Mouse (Mus musculus) 3T3-L1 (cell line): Measurements from ENCODE around the gene Dhrs1.

ENCODE experiments used
- DNase-seq: peaks from one replicate; pipeline ENCODE4 v3.0.0-alpha.2; 2015; ENCODE audit warnings: low read depth, low spot score

The Dhrs1 gene

DNA sequence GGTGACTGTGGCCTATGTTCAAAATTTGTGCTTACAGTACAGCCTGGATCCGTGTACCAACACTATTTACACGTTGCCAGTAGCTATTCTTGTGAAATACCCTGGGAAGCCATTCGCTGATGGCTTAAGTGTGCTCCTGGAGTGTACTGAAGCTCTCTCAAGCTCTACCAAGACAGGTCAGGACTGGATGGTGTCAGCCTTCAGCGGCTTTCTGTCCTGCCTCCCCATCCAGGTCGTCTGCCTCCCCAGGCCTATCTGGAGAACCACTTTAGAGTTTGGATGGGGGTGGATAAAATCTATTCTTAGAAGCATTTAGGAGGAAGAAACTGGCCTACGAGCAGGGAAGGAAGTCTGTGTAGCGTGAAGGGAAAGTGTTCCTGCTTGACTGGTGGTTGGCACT, 17.7 kb upstream of the Dhrs1 start:
- DNase-seq, result no peak

DNA sequence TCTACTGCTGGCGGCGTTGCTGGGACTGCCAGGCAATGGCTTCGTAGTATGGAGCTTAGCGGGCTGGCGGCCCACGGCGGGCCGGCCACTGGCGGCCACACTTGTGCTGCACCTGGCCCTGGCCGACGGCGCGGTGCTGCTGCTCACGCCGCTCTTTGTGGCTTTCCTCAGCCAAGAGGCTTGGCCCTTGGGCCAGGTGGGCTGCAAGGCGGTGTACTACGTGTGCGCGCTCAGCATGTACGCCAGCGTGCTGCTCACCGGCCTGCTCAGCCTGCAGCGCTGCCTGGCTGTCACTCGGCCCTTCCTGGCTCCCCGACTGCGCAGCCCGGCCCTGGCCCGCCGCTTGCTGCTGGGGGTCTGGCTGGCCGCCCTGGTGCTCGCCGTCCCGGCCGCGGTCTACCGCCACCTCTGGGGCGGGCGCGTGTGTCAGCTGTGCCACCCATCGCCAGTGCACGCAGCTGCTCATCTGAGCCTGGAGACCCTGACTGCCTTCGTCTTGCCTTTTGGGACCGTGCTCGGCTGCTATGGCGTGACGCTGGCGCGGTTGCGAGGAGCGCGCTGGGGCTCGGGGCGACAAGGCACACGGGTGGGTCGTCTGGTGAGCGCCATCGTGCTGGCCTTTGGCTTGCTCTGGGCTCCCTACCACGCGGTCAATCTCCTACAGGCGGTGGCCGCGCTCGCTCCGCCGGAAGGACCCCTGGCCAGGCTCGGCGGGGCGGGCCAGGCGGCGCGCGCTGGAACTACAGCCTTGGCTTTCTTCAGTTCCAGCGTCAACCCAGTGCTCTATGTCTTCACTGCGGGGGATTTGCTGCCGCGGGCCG, 16.7 kb upstream of the Dhrs1 start:
- no peak for DNase-seq

DNA sequence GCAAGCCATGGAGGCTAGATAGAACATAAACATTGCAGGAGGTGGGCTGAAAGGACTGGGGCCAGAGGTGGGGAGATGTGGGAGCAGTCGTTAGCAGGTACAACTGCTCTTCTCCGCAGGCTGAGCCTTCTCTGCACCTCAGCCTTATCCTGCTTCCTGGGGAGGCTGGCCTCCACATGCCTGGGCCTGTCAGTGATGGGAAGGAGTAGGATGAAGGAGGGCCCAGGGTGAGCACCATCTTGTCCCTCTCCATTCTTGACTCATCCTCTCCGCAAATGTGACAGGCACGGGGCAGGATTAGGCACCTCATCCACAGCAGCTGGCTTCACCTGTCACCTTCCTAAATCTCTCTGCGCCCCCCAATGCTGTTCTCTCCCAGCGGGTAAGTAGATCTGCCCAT, 15.7 kb upstream of the Dhrs1 start, which contains the start of gene Ltb4r2:
Gene Ltb4r2 (plus strand): TSS at position 266 of the 400 bp plus-strand sequence.
- no peak for DNase-seq

DNA sequence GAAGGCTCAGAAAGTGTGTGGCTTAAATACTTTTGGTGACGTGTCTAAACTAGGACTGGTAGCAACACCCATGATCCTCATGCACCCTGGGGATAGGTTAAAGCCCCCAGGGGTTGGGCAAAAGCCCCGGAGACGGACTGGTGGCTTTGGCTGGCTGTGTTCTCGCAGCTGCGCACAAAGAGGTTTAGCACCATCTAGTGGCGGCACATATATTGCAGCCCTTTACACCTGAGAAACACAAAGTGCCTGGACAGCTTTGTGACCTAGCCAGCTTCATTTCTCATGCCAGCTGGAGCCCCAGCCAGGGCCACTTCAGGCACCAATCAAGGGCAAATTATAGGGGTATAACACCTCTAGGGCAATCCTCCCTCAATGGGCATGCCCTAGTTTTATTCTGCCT, 14.7 kb upstream of the Dhrs1 start:
- DNase-seq, result peak; percentile 85

DNA sequence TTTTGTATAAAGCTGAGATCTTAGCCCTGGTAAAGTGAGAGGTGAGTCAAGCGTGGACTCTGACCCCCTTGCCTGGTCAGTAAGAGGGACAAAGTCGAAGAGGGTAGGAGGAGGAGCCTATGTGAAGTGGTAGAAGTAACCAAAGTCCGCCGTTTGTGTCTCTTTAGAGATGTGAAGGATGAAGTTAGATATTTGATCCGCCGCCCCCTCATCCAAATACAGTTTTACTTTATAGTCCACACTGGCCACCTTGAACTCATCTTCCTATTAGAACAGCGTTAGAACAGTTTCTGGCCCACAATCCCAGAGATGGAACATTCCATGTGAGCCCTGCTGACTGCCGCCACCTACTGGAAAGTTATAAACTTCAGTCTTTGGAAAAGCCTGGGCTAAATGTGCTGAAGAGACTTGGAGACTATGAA, 12.9 kb upstream of the Dhrs1 start, which contains the start of gene Cideb:
Gene Cideb (minus strand): TSS at position 96 of the 422 bp plus-strand sequence.
- peak; percentile 76 for DNase-seq

DNA sequence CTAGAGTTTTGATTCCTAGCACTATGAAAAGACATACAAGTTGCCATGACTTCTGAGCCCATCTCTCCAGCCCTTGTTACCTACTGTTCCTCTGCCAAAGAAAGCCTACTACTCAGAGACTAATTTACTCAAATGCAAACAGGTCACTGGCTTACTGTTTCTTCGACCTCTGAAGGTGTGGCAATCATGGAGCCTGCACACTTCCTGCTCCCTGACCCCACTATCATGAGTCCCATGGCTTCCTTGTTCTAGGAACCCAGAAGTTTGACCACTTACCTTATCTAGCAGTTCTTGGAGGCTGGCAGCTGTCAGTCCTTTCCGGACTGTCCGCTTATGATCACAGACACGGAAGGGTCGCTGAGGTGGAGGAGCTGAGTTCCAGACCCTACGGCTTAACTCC, 12.1 kb upstream of the Dhrs1 start:
- DNase-seq, result no peak

DNA sequence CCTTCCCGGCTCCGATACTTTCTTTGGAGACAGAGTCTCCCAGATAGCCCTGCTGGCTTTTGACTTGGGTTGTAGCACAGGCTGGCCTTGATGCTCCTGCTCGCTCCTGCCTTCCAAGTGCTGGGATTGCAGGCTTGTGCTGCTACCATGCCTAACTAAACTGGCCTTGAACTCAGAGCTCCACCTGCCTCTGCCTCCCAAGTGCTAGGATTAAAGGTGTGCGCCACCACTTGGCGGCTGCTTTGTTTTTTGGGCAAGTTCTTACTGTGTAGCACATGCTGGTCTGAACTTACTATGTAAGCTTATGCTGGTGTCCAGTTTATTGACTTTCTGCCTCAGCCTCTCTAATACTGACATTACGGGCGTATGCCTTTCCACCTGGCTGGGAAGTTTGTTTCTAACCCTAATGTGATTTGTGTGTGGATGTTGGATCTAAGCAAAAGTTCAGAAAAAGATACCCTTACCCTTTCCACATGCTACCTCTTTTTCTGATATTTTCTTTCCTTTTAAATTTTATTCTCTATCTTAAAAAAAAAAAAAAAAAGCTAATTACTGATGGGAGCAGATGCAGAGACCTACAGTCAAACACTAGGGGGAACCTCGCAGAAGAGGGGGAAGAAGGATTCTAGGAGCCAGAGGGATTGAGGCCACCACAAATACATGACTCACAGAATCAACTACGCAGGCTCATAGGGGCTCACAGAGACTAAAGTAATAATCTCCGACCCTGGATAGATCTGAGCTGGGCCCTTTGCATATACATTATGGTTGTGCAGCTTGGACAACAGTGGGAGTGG, 1.8 kb upstream of the Dhrs1 start:
- no peak for DNase-seq

DNA sequence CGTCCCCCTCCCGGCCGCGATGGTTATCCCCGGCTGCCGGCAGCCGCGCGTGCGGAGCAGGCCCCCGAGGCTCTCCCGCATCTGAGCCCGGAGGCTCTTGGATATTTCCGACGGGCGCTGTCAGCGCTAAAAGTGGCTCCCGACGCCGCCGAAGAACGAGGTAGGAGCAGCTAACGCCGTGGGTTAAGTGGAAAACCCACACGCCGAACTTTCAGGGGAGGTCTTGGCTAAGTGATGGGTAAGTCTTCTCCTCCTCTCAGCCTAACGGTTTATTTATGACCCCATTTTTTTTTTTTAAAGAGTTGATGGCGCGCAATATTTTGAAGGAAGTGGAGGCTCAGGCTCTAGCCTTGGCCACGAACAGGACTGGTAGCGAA, 359 bp upstream of the Dhrs1 start:
- DNase-seq, result no peak

DNA sequence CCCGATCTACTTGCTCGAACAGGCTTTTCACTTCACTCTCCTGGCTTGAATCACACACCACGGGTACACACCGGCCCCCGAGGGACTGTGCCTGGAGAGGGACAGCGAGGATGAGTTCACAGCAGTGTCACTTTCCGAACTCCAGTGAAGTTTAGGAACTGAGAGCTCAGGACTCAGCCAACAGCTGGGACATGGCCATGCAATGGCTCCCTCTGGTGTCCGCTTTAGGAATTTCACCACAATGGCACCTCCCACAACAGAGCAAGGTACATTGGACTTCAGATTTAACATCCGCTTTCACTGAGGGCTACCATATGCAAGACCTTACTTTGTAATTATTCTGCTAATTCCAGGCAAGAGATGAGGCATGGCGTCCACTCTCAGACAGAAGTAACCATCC, 1.8 kb downstream of the Dhrs1 start:
- DNase-seq, result peak; percentile 85

DNA sequence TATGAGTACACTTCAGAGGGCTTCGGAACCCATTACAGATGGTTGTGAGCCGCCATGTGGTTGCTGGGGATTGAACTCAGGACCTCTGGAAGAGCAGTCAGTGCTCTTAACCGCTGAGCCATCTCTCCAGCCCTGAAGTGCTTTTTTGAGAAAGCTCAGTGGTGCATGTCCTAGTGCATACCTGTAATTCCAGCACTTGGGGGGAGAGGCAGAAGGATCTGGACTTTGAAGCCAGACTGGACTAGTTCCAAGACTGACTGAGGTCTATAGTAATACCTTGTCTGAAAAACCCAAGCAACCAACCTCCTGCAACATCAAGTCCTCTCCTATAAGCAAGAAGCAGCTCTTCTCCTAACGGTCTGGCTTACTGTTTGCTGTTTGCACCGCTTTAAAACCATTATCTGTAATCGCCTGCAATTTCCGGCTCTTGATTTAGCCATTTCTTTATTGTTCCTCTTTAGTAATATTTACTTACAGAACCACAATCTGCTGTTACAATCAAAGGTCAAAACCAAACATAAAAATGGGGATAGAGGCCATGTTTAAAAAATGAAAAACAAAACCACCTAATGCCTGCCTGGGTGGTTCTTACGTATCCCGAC, 8.3 kb downstream of the Dhrs1 start:
- no peak for DNase-seq

DNA sequence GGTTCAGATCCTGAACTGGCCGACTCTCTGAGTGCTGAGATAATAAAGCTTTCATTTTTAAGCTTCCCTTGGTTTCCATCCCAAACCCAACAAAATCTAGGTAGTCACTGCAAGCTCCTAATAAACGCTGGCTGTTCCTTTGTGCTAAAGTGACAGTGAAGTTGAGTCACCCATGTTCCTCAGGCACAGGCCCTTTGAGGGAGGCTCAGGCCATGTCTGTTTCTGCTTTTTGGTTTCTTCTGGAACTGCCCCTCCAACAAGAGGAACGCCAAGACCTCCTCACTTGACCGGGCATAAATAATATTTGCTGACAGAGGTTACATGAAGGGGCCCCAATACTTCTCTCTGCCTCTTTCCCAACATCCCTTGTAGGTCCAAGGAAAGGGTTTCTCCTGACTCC, 9.7 kb downstream of the Dhrs1 start:
- DNase-seq, result no peak

DNA sequence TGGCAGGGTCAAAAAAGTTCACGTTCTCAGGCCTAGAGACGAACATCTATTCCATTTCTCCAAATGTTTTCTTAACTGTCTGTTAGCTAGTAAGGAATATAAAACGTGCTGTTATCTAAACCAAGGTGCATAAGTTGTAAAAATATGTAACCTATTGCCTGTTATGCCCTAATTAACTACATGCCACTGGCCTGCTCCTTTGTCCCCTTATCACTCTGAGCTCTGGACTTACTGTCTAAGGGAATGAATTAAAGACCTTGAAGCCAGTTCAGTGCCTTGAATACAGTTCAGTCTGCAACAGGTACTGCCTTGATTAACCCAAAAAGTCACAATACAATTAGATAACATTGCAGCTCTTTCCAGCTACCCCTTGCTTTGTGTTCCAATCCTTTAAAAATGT, 10.2 kb downstream of the Dhrs1 start:
- no peak for DNase-seq

DNA sequence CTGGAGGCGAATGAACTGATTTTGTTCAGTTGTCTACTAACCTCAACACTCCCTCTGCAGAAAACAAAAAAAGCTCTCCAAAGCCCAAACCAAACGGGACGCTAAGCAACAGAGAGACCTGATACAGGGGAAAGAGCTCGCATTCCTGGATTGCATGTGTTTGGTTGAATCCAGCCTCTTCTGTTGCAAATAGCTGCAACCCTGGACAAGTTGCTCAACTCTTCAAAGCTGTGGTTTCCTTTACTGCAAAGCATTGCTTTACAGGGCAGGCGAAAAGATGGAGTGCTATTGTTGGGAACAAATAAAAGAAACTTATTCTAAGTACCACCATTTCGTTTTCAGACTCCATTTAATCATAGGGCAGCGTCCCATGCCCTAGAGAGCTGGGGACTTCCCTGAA, 10.6 kb downstream of the Dhrs1 start:
- no peak for DNase-seq

DNA sequence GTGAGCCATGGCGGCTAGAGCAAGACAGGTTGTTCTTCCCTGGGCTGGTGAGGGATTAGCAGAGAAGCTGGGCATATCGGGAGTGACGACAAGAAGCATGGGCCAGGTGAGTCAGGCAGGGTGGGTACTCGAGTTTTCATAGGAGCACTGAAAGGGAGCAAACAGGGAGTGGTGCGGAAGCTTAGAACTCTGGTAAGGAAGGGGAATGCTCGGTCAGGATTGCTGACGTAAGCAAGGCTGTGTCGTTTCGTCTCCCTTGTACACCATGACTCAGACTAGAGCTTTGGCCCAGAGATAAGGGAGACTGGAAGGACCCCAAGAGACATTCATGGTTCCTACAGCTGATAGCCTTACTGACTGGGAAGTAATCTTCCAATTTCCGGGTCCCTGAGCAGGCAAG, 11.6 kb downstream of the Dhrs1 start:
- no peak for DNase-seq

DNA sequence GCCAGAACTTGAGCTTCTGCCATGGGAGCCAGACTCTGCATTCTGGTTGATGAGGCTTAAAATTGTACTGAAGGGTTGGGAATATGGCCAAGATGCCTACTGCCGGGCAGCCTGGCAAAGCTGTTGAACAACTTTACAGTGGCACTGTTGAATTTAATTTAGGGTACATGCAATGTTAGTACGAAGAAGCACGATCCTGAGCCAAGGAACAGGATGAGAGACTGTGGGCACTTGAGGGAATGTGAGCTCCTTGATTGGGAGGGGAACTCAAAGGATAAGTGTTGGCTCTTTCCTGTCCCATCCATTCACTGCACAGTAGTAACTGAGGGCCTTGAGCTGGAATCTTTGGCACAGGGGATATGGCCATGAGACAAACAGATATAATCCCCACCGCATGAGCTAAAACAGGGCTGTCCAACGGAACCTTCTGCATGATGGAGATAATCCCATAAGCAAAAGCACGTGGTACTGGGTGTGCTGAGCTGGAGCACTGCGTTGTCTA, 14.9 kb downstream of the Dhrs1 start:
- DNase-seq, result no peak

DNA sequence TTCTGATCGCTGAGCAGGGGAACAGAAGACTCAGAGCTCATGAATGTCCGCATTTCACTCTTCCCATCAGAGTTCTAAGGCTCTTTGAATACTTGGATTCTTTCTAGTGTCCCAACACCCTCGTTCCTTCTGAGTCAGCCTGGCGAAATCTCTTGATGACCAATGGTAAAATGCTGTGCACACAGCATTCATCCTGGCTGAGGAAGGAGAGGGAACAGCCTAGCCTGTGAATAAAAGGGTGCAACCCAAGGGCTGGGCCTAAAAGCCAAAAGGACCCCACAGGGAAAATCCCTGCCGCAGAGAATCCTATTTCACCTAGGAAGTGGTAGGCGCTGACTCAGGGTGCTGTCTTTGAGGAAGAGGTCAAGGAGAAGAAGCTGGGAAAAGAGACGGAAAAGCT, 15.4 kb downstream of the Dhrs1 start:
- peak; percentile 28 for DNase-seq

DNA sequence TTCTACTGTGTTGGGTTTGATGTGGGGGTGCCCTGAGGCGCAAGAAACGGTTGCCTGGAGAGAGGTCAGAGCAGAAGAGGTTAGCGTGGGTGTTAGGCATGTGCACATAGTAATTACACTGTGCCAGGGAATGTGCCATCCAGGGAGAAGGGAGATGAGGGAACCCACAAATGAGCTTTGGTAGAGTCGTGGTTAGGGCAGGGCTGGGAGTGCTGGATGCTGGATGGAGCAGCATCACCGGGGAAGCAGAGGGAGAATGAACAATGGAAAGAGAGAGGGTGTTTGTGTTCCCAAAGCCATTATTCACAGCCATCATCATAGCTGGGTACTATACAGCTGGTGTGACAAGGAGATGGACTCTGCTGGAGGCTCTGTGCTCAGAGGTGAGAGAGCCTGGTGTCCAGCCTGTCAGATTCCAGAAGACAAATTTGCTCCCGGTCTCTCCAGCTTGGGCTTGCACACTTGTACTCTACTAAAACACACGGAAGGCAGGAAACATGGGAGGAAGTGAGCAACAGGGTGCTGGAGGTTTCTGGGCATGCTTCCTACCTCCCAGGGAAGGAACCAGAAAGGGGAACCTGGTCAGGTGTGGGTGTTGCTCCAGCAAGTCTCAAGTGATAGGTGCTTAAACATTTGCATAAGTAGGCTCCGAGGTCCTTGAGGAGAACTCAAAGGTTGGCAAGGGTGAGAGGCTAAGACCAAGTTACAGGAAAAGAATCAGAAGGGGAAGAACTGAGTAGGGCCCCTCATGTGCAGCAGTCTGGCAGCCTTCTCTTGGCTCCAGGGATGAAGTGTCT, 17.4 kb downstream of the Dhrs1 start:
- no peak for DNase-seq

DNA sequence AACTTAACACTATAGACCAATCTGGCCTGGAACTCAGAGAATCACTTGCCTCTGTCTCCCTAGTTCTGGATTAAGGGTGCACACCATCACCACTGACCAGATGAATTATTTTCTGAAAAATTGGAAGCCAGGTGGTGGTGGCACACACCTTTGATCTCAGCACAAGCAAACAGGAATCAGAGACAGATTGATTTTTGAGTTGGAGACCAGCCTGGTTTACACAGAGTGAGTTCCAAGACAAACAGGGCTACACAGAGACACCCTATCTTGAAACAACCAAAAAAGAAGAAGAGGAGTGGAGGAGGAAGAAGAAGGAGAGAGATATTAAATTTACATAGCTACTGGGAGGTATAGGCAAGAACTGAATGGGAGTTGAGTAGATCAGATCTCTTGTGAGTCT, 19.2 kb downstream of the Dhrs1 start:
- no peak for DNase-seq

DNA sequence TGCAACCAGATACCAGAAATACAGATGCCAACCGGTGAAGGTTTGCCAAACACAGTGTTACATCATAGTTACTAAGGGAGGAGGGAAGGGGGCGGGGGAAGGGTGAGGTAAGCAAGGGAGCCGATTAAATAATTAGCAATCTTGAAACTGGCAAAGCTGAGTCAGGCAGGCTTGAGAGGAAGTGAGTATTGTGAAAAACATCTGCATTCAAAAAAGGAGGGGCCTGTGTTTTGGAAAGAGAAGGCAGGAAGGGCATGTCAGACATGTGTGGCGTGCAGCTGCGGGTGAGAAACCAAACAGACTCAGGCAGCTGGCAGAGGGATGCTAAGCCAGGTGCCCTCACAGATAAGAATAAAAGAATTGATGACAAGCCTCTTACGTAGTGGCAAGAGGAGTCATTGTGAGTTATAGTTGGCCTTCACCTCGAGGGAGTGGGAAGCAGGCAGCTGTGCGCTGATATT, 21.0 kb downstream of the Dhrs1 start:
- DNase-seq, result peak; percentile 83

DNA sequence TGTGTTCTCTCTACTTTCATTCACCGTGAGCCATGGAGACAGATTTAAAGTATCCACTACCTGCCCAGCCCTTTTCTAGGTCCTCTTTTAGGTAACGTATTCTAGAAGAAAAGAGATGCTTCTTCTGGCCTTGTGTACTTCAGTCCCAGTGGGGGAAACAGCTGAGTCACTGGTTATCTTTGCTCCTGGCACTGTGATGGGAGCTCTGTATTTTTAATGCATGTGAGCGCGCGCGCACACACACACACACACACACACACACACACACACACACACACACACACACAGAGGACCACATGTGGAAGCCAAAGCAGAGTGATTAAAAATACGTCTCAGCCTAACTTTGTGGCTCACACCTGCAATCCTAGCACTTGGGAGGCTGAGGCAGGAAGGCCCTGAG, 22.1 kb downstream of the Dhrs1 start:
- no peak for DNase-seq

DNA sequence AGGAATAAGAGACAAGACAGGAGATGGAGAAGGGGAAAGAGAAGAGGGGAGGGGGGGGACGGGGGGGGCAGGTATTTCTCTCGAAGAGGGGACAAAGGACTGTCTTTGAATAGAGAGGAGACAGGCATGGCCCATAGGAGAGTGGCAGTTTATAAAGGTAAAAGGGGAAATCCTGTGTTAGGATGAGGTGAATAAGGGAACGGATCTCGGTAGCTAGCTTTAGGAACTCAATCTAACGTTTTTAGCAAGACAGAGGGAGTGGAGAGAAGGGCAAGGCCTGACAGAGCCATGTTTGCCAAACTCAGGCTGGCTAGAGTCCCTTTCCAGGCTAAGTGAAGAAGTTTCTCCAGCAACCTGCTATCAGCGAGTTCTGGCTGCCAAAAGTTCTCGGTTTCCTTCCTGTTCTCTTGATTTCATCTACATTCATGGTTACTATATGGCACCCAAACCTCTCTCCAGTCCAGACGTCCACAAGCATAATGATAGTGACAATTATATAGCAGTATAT, 23.0 kb downstream of the Dhrs1 start:
- DNase-seq, result no peak
